Mouse (Mus musculus) forebrain, embryonic 14.5 days (tissue): ENCODE measurements around the gene Hnrnpul1. TPM values are rescaled to one million over a fixed set of nuclear protein-coding genes. Genes with fewer than 3 reads are reported as not detected.

ENCODE experiments used
- ATAC-seq: fragments of 200-750 bp; cut with Nextera tagmentation; 2 replicates; pipeline ENCODE4 v1.8.0; 2017; ENCODE audit warnings: mild to moderate bottlenecking, moderate library complexity
- DNase-seq: peaks from one replicate; pipeline ENCODE4 v3.0.0-alpha.2; 2015; ENCODE audit warnings: low spot score
- H3K27ac ChIP-seq: fragments of 300-500 bp; sonication (generic); 2 replicates; pipeline ENCODE4 v1.5.1; 2014; ENCODE audit warnings: low read depth, mild to moderate bottlenecking, control low read depth, low read length, moderate library complexity
- H3K27me3 ChIP-seq: fragments of 300-500 bp; sonication (generic); replicated peaks from 2 replicates; pipeline ENCODE4 v1.6.1; 2014; ENCODE audit warnings: low read length, control low read depth, mixed read lengths; ENCODE audit not compliant: control insufficient read depth, insufficient read depth
- H3K36me3 ChIP-seq: fragments of 300-500 bp; sonication (generic); 2 replicates; pipeline ENCODE4 v1.6.1; 2014; ENCODE audit warnings: low read length, control low read depth; ENCODE audit not compliant: control insufficient read depth, insufficient read depth
- H3K4me1 ChIP-seq: fragments of 300-500 bp; sonication (generic); 2 replicates; pipeline ENCODE4 v1.6.1; 2014; ENCODE audit warnings: antibody characterized with exemption, low read length, control low read depth; ENCODE audit not compliant: control insufficient read depth, insufficient read depth
- H3K4me2 ChIP-seq: fragments of 300-500 bp; sonication (generic); 2 replicates; pipeline ENCODE4 v1.6.1; 2014; ENCODE audit warnings: mild to moderate bottlenecking, control low read depth, low read length
- H3K4me3 ChIP-seq: fragments of 300-500 bp; sonication (generic); 2 replicates; pipeline ENCODE4 v1.5.1; 2014; ENCODE audit warnings: low read depth, low read length, control low read depth
- H3K9ac ChIP-seq: fragments of 300-500 bp; sonication (generic); 2 replicates; pipeline ENCODE4 v1.6.1; 2014; ENCODE audit warnings: mild to moderate bottlenecking, low read length, control low read depth, moderate library complexity
- H3K9me3 ChIP-seq: fragments of 300-500 bp; sonication (generic); replicated peaks from 2 replicates; pipeline ENCODE4 v1.6.1; 2016; ENCODE audit warnings: low read length, control low read depth, mixed read lengths; ENCODE audit not compliant: control insufficient read depth
- WGBS: fragments of 180-500 bp; shearing (Covaris S2); extraction: QIAGEN DNeasy Blood & Tissue Kit; methylation state at CpG from one replicate; pipeline ENCODE4 v1.1.7; 2014; 5-methylcytosine and 5-hydroxymethylcytosine counted together
- polyA plus RNA-seq: library from polyadenylated mRNA; unstranded; fragments of >200 nt; fragmentation: Nextera tagmentation; extraction: Ambion mirVana; gene quantifications from 2 replicates; pipeline ENCODE4 v1.2.1, GENCODE M21; 2014

Hnrnpul1 gene
- polyA plus RNA-seq, 1 experiment from 2014 or later: 61.2 TPM

DNA sequence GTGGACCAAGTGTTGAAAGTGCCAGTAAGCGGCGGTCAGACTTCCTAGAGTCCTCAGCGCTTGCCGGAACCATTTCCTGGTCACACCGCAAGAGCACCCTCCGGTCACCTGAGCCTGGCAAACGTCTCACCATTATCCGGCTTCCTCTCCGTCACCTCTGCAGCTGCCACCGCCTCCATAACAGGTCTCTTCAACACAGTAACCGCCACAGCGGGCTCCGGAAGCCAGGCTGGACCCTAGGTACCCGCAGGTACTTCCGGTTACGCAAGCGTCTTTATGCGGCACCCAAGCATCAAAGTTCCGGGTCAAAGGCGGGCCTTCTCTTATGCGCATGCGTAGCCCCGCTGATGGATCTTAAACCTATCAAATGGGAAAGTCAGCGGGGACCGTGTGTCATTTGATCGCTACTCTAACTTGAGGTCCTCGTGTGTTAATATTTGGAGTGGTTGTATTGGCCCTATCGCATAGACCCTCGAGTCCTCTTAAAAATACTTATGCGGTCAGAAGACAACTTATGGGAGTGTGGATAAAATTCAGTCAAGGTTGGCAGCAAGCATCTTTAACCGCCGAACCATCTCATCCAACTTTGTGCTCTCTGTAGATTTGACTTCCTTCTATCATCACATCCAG, 35.7 kb downstream of the Hnrnpul1 start, which contains the start of gene Ccdc97:
Gene Ccdc97, minus strand, starts transcription at position 301 of the 630 bp plus-strand sequence.
- Histone ChIP-seq H3K9ac (peak within 1 kb of the TSS; percentile 79), H3K36me3 (peaks cover 65% of the 10 kb centered on the region), H3K9me3 (no peaks in the 10 kb centered on the region), H3K4me1 (peaks cover 9% of the 10 kb centered on the region), H3K4me2 (peak within 1 kb of the TSS; percentile 90), H3K27me3 (no peaks in the 10 kb centered on the region), H3K27ac (peak within 1 kb of the TSS; percentile 55; the same call in 1 of the 2 replicates), H3K4me3 (peak within 1 kb of the TSS; percentile 71)
- ATAC-seq: peak; percentile 91
- WGBS: 6% methylated on average over 32 of the region's 32 CpGs
- peak; percentile 98 for DNase-seq

DNA sequence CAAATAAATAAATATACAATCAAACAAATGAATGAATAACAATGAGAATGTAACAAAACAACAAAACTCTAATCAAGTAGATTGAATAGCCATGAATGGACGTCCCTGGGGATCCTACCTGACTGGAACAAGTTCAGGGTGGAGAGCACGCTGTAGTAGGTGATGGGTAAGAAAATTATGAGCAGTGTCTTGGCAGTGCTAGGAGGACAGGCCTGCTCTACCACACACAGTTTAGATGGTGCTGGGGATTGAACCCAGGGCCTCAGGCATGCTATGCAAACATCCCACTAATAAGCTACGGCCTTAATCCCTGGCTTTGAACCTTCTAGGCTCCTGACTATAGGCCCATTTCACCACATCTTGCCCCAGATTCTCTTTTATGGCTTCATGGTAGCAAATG, 37.1 kb downstream of the Hnrnpul1 start:
- Histone ChIP-seq H3K27me3 (no peaks in the 10 kb centered on the region), H3K36me3 (peaks cover 65% of the 10 kb centered on the region), H3K4me3 (no peak overlapping the region), H3K9ac (no peak overlapping the region), H3K4me1 (peaks cover 9% of the 10 kb centered on the region), H3K27ac (no peak overlapping the region), H3K4me2 (peak overlapping the region; percentile 90; the same call in 1 of the 2 replicates), H3K9me3 (no peaks in the 10 kb centered on the region)
- 93% methylated on average over 3 of the region's 3 CpGs for WGBS
- no peak for DNase-seq
- ATAC-seq: no peak

DNA sequence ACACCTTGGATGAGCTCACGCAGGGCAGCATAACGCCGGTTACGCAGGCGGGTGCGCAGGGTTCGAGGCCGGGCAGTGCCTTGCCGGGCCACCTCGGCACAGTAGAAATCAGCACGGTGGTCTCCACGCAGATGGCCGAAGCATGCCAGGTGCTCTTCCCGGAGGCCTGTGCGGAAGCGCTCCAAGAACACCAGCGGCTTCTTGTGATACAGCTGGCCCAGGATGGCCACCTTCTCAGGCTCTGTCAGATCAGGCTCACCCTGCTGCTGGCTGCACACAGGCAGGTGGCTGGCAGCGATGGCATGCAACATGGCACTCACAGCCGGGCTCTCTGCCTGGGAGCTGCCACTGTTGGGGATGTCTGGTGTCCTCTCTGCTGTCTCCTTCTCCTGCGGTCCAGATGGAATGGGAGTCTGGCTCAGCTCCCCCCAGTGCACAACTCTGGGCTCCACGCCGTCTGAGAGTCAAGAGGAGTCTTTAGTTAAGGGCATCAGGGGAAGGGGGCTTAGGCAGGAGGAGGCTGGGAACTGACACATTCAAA, 38.8 kb downstream of the Hnrnpul1 start:
- Histone ChIP-seq H3K36me3 (peaks cover 57% of the 10 kb centered on the region), H3K4me3 (no peak overlapping the region), H3K27me3 (no peaks in the 10 kb centered on the region), H3K27ac (no peak overlapping the region), H3K4me1 (peaks cover 9% of the 10 kb centered on the region), H3K4me2 (no peak overlapping the region), H3K9ac (no peak overlapping the region), H3K9me3 (no peaks in the 10 kb centered on the region)
- WGBS: 94% methylated on average over 22 of the region's 22 CpGs
- ATAC-seq (no peak), DNase-seq (no peak)

DNA sequence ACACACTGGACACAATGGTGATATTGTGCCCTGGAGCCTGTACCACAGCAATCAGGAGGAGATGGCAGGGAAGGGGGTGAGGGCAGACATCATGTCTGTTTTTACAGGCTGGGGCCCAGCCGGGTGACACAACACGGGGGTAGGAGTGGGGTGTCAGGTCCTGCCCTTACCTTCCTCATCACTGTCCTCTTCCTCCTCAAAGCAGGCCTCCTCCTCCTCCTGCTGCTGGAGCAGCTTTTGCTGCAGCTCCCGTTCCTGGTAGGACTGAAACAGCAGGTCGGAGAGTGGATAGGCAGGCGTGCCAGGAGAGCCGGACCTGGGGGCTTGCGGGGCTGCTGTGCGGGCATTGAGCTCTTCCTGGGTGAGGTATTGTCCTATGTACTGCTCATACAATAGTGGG, 40.0 kb downstream of the Hnrnpul1 start:
- Histone ChIP-seq H3K27ac (no peak overlapping the region), H3K36me3 (peaks cover 49% of the 10 kb centered on the region), H3K27me3 (no peaks in the 10 kb centered on the region), H3K4me1 (peaks cover 12% of the 10 kb centered on the region), H3K4me2 (no peak overlapping the region), H3K9ac (no peak overlapping the region), H3K4me3 (no peak overlapping the region), H3K9me3 (no peaks in the 10 kb centered on the region)
- no peak for DNase-seq
- 93% methylated on average over 8 of the region's 8 CpGs for WGBS
- ATAC-seq: no peak

DNA sequence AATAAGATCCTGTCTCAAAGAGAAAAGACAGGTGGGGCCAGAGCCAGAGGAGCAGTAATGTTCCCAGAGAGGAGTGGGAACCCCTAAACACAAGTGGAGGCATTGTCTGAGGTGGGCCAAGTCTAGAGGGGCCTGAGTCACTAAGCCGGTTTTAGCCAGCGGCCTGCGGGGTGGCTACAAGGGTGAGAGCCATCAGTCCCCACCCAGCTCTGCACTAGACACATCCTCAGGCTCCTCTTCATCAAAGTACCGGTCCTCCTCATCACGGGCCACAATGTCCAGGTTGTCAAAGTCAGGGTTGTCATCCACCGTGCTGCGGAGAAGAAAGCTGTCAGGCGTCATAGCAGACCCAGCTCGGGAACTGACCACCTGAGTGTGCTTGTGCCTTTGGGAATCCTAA, 41.8 kb downstream of the Hnrnpul1 start:
- DNase-seq: no peak
- ATAC-seq: no peak
- Histone ChIP-seq H3K27ac (no peak overlapping the region), H3K9ac (no peak overlapping the region), H3K9me3 (no peaks in the 10 kb centered on the region), H3K36me3 (peaks cover 49% of the 10 kb centered on the region), H3K4me1 (peaks cover 3% of the 10 kb centered on the region; the same call in 1 of the 2 replicates), H3K4me2 (no peak overlapping the region), H3K27me3 (no peaks in the 10 kb centered on the region), H3K4me3 (no peak overlapping the region)
- WGBS: 92% methylated on average over 9 of the region's 9 CpGs

DNA sequence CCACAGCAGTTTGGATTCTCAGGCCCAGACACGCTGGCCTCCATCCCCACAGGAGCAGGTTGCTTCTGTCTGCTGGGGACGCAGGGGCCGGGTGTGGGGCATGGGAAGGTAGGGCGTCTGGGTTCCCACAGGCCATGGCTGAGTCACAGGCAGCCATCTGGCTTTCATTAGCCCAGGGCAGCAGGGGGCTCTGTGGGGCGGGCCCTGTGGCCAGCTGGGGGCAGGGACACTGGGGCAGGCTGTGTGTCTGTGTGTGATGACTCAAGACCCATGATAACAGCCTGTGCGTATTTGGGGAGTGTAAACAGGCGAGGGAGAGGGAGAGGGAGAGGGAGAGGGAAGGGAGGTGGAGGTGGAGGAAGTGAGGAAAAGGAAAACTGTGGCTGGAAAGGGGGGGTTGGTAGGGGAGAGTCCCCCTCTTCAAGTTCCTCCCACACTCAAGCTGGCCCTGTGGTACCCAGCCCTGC, 42.8 kb downstream of the Hnrnpul1 start:
- no peak for DNase-seq
- no peaks in the 10 kb centered on the region for H3K9me3 ChIP-seq
- H3K4me1 ChIP-seq: 0 out of 2 replicates have a peak, but pooled peaks cover 3% of the 10 kb centered on the region
- peaks cover 47% of the 10 kb centered on the region for H3K36me3 ChIP-seq
- H3K27ac ChIP-seq: no peak overlapping the region
- H3K27me3 ChIP-seq: no peaks in the 10 kb centered on the region
- no peak overlapping the region for H3K4me3 ChIP-seq
- 49% methylated on average over 7 of the region's 7 CpGs for WGBS
- H3K9ac ChIP-seq: no peak overlapping the region
- no peak overlapping the region for H3K4me2 ChIP-seq
- no peak for ATAC-seq

DNA sequence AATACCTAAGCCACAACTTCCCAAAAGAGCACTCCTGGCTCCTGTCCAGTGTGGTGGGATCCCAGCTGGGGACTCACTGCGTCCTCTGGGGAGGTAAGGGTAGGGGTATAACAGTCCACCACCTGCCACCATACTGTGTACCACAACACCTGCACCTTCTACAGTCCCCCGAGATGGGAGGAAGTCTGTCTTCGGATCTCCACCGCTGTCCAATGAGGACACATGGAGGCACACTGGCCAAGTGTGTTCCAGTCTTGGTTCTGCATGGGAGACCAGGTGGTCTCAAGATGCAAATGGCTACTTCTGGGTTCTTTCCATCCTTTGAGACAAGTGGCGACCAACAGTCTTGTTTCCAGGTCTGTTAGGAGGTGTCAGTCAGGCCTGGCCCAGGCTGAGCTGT, 43.4 kb downstream of the Hnrnpul1 start:
- 69% methylated on average over 5 of the region's 5 CpGs for WGBS
- H3K27ac ChIP-seq: no peak overlapping the region
- H3K9me3 ChIP-seq: no peaks in the 10 kb centered on the region
- peaks cover 42% of the 10 kb centered on the region for H3K36me3 ChIP-seq
- H3K4me1 ChIP-seq: 0 out of 2 replicates have a peak, but pooled peaks cover 3% of the 10 kb centered on the region
- no peaks in the 10 kb centered on the region for H3K27me3 ChIP-seq
- no peak overlapping the region for H3K4me3 ChIP-seq
- ATAC-seq (no peak), DNase-seq (no peak)
- H3K4me2 ChIP-seq: no peak overlapping the region
- H3K9ac ChIP-seq: no peak overlapping the region

DNA sequence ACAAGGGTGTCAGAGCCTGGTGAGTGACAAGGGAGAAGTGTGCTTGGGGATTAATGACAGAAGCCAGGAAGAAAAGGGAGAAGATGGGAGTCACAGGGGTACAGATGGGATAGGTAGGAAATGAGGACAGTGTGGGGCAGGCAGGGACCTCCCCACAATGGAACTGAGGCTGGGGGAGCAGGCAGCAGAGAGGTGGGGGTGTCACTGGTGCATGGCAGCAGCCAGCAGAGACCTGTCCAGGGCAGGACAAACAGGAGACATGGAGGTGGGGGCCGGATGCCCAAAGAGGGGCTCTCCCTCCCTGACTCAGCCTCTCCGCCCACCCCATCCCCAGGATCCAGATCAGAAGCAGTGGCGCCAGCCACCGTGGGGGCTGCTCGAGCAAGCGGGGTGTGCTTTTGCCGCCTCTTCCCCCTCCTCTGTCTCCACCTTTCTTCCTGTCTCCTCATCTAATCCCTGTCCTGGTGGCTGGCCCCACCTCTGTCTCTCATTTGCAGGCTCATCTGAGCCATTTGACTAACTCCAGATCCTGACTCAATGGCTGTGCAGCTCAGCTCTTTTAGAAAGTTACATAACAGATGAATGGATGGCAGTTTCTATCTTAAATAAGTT, 43.9 kb downstream of the Hnrnpul1 start:
- Histone ChIP-seq H3K27ac (no peak overlapping the region), H3K27me3 (no peaks in the 10 kb centered on the region), H3K4me1 (0 out of 2 replicates have a peak, but pooled peaks cover 3% of the 10 kb centered on the region), H3K9me3 (no peaks in the 10 kb centered on the region), H3K4me2 (no peak overlapping the region), H3K4me3 (no peak overlapping the region), H3K36me3 (peaks cover 37% of the 10 kb centered on the region), H3K9ac (peak overlapping the region; percentile 41)
- DNase-seq (no peak), ATAC-seq (peak; percentile 40)
- WGBS: 9% methylated on average over 7 of the region's 7 CpGs

DNA sequence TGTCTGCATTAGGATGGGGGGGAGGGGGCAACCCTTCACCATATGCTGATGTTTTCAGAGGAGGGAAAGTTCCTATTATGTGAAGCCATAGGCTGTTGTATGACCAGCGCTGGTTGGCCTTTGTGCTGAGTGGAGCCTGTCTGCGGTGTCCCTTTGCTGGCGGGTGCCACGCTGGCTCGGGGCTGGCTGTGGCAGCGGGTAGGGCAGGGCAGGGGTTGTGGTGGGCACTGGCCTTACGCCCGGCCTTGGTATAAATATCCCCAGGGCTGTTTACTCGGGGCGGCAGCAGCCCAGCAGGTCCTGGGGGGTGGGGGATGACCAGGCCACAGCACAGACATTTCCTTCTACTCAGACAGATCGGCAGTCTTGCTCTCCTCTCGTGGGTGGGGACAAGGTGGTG, 44.6 kb downstream of the Hnrnpul1 start:
- Histone ChIP-seq H3K4me1 (0 out of 2 replicates have a peak, but pooled peaks cover 3% of the 10 kb centered on the region), H3K9ac (peak overlapping the region; percentile 41), H3K36me3 (peaks cover 30% of the 10 kb centered on the region), H3K27ac (no peak overlapping the region), H3K4me2 (no peak overlapping the region), H3K27me3 (no peaks in the 10 kb centered on the region), H3K9me3 (no peaks in the 10 kb centered on the region), H3K4me3 (no peak overlapping the region)
- 11% methylated on average over 12 of the region's 12 CpGs for WGBS
- ATAC-seq (0 out of 2 replicates have a peak, but pooled peaks have one; percentile 24), DNase-seq (no peak)
